Mouse (Mus musculus) testis, postnatal 10 days (tissue): ENCODE data around the gene Serpine2.

ENCODE experiments used
- DNase-seq: peaks from one replicate; pipeline ENCODE4 v3.0.0; 2021; ENCODE audit warnings: low spot score

Gene Serpine2

GRCm38 (mm10) chr1:79809447-79809846 is 51.5 kb downstream of the Serpine2 start:
- no peak for DNase-seq

- DNase-seq, result no peak
Observed at GRCm38 (mm10) chr1:79806865-79807264, 54.1 kb downstream of the Serpine2 start.

- no peak for DNase-seq
Observed at GRCm38 (mm10) chr1:79803614-79804013, 57.4 kb downstream of the Serpine2 start.

- DNase-seq, result no peak
Observed at GRCm38 (mm10) chr1:79802858-79803427, 58.0 kb downstream of the Serpine2 start.

- no peak for DNase-seq
Observed at GRCm38 (mm10) chr1:79797084-79797483, 63.9 kb downstream of the Serpine2 start.

- DNase-seq, result peak; percentile 60
Observed at GRCm38 (mm10) chr1:79786267-79786927, 74.6 kb downstream of the Serpine2 start.

- DNase-seq, result no peak
Observed at GRCm38 (mm10) chr1:79782433-79782832, 78.5 kb downstream of the Serpine2 start.

GRCm38 (mm10) chr1:79778011-79778410 is 83.0 kb downstream of the Serpine2 start:
- no peak for DNase-seq

- DNase-seq, result peak; percentile 95
Observed at GRCm38 (mm10) chr1:79775927-79776458, 85.0 kb downstream of the Serpine2 start, which contains the start of the genes Mrpl44 and Wdfy1. Mrpl44 (plus strand) TSS chr1:79776018. Wdfy1 (minus strand) TSS chr1:79776143.

- no peak for DNase-seq
Observed at GRCm38 (mm10) chr1:79774164-79774780, 86.7 kb downstream of the Serpine2 start.

- DNase-seq, result no peak
Observed at GRCm38 (mm10) chr1:79768231-79768630, 92.7 kb downstream of the Serpine2 start.

GRCm38 (mm10) chr1:79764483-79764882 is 96.5 kb downstream of the Serpine2 start:
- DNase-seq, result no peak

- no peak for DNase-seq
Observed at GRCm38 (mm10) chr1:79764031-79764430, 96.9 kb downstream of the Serpine2 start.

- DNase-seq, result no peak
Observed at GRCm38 (mm10) chr1:79762282-79763250, 98.4 kb downstream of the Serpine2 start.

GRCm38 (mm10) chr1:79761917-79762271 is 99.1 kb downstream of the Serpine2 start:
- no peak for DNase-seq

- peak; percentile 86 for DNase-seq
Observed at GRCm38 (mm10) chr1:79761106-79761916, 99.7 kb downstream of the Serpine2 start.

GRCm38 (mm10) chr1:79760656-79761055 is 100.3 kb downstream of the Serpine2 start:
- DNase-seq, result no peak

- DNase-seq, result no peak
Observed at GRCm38 (mm10) chr1:79759436-79759972, 101.5 kb downstream of the Serpine2 start.

- no peak for DNase-seq
Observed at GRCm38 (mm10) chr1:79759006-79759405, 102.0 kb downstream of the Serpine2 start.

- DNase-seq, result no peak
Observed at GRCm38 (mm10) chr1:79757597-79757996, 103.4 kb downstream of the Serpine2 start.

GRCm38 (mm10) chr1:79757161-79757560 is 103.8 kb downstream of the Serpine2 start:
- no peak for DNase-seq
